Mouse (Mus musculus) c-Kit-negative CD71-positive TER-119-positive erythroid progenitor cells, embryonic 14.5 days (primary cell): Measurements from ENCODE around the gene Gm16451.
"Not testable (repeated sequence)": the region's sequence is repeated elsewhere in the genome, so short reads cannot be mapped to it uniquely, and the experiment has no call there.

Source experiments
- DNase-seq: peaks from one replicate; pipeline ENCODE4 v3.0.0-alpha.2; 2013; ENCODE audit warnings: low read depth, low spot score

Gm16451 gene

DNA sequence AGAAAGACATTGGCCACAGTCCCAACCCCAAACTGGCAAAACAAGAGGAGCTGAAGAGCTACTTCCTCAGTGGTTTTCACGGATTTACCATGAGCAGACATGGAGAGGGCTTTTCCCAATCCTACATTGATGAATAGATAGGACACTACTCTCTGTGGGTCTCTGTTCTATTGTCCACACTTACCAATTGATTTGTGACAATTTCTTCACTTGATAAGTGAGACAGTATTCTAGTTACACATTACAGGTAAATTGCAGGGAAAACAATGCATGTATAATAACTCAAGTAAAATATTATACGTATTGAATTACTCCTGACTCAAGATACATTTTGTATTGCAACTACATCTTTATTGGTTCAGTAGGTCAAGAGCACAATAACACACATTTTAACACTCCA, at the start of gene Gm16451:
TSS of gene Gm16451 (minus strand) at position 101 of the 400 bp plus-strand sequence.
- not testable (repeated sequence) for DNase-seq

DNA sequence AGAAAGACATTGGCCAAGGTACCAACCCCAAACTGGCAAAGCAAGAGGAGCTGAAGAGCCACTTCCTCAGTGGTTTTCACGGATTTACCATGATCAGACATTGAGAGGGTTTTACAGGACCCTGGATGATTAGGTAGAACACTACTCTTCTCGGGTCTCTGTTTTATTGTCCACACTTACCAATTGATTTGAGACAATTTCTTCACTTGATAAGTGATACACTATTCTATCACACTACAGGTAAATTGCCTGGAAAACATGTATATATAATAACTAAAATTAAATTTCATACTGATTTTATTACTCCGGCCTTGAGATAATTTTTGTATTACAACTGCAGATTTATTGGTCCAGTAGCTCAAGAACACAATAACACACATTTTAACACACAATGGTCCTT, 45.9 kb upstream of the Gm16451 start, which contains the start of gene Vmn1r142:
TSS of gene Vmn1r142 (minus strand) at position 101 of the 400 bp plus-strand sequence.
- DNase-seq: not testable (repeated sequence)

DNA sequence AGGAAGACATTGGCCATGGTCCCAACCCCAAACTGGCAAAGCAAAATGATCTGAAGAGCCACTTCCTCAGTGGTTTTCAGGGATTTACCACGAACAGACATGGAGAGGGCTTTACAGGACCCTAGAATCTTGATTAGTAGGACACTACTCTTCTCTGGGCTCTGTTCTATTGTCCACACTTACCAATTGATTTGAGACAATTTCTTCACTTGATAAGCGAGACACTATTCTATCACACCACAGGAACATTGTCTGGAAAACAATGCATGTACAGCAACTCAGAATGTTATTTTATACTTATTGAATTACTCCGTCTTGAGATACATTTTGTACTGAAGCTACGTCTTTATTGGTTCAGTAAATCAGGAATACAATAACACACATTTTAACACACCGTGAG, 16.6 kb upstream of the Gm16451 start, which contains the start of gene Gm10666:
TSS of gene Gm10666 (minus strand) at position 101 of the 400 bp plus-strand sequence.
- DNase-seq: not testable (repeated sequence)

DNA sequence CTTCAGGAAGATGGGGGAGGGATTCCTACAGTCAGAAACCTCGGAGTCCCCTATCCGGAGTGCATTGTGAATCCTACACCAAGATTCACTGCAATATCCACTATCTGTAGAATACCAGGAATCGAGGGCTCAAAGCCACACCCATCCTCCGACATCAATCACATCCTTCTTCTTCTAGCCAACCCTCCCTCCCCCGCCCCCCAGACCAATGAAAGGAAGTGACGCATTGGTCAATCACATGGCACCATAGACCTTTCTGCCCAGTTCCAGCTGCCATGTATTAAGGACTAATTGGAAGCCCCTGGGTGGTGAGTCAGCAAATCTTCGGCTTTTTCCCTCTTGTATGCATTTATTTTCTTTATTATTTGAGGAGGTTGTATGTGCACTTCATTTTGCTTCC, 49.3 kb downstream of the Gm16451 start, which contains the start of gene Vmn1r139:
TSS of gene Vmn1r139 (plus strand) at position 301 of the 400 bp plus-strand sequence.
- DNase-seq: not testable (repeated sequence)
